Mouse (Mus musculus): Measurements from ENCODE around the gene Bbs9. TPM values are rescaled to one million over a fixed set of nuclear protein-coding genes. Genes with fewer than 3 reads are reported as not detected.
A peak's percentile ranks its signal among the peaks of the same experiment; 100 is the strongest.

Gene Bbs9
- total and polyA plus RNA-seq, 3 experiments, result 6.9 to 9.1 (median 7.8) TPM

GRCm38 (mm10) chr9:22646461-22646860 is 170.9 kb downstream of the Bbs9 start:
- in situ Hi-C loops (cut with MboI; ENCODE audit: low pct_ligation_motif_present, low pct_unique_long_range_greater_than_20kb, low sequenced_read_pairs), result no loop called here
- Histone ChIP-seq H3K27ac (ENCODE audit: insufficient read depth, low read depth) (no peak overlapping the region), H3K9me3 (replicated peaks; ENCODE audit: low read length) (peaks cover 4% of the 10 kb centered on the region), H3K9ac (ENCODE audit: insufficient read depth, low read depth) (no peak overlapping the region), H3K4me2 (ENCODE audit: insufficient read depth, low read depth, poor library complexity, severe bottlenecking) (no peak overlapping the region), H3K27me3 (replicated peaks) (no peaks in the 10 kb centered on the region), H3K79me2 (replicated peaks; ENCODE audit: control insufficient read depth, extremely low read depth, insufficient read depth, poor library complexity, severe bottlenecking) (no peaks in the 10 kb centered on the region), H3K4me3 (replicated peaks in 1 of 3; ENCODE audit: low read depth in 2 of 3, low read length in 2 of 3, poor library complexity in 1 of 3) (no peak overlapping the region), H3K36me3 (replicated peaks in 1 of 2; ENCODE audit: control insufficient read depth in 1 of 2, insufficient read depth in 1 of 2, low read length in 1 of 2) (no peaks in the 10 kb centered on the region), H3K4me1 (ENCODE audit: control insufficient read depth in 1 of 2, insufficient read depth in 2 of 2) (peaks cover 10 to 22% of the 10 kb centered on the region in 2 experiments)
- dilution Hi-C loops (cut with MboI; ENCODE audit: extremely low pct_ligation_motif_present, extremely low pct_unique_long_range_greater_than_20kb, low sequenced_read_pairs), result no loop called here
- TF ChIP-seq IRF4 (IDR thresholded peaks at IDR 0.05; ENCODE audit: low read depth, low read length) (no peak), JUND (conservative IDR thresholded peaks at IDR 0.05; ENCODE audit: low read depth, low read length) (no peak), ZKSCAN1 (IDR thresholded peaks at IDR 0.05; ENCODE audit: borderline replicate concordance, low read depth, low read length) (no peak), POLR2A (IDR thresholded peaks at IDR 0.05; ENCODE audit: low read depth, low read length) (no peak), ZNF384 (IDR thresholded peaks at IDR 0.05; ENCODE audit: low read depth, low read length) (no peak), MAX (IDR thresholded peaks at IDR 0.05; ENCODE audit: low read length) (no peak), JUN (IDR thresholded peaks at IDR 0.05; ENCODE audit: insufficient read depth, low read depth, low read length) (no peak), MAZ (IDR thresholded peaks at IDR 0.05; ENCODE audit: low read depth, low read length) (no peak)
- no peak for DNase-seq (ENCODE audit: extremely low read depth)

GRCm38 (mm10) chr9:22648163-22648562 is 172.6 kb downstream of the Bbs9 start:
- Histone ChIP-seq H3K27ac (ENCODE audit: insufficient read depth, low read depth) (no peak overlapping the region), H3K36me3 (replicated peaks in 1 of 2; ENCODE audit: control insufficient read depth in 1 of 2, insufficient read depth in 1 of 2, low read length in 1 of 2) (no peaks in the 10 kb centered on the region), H3K4me2 (ENCODE audit: insufficient read depth, low read depth, poor library complexity, severe bottlenecking) (no peak overlapping the region), H3K27me3 (replicated peaks) (no peaks in the 10 kb centered on the region), H3K4me3 (replicated peaks in 1 of 3; ENCODE audit: low read depth in 2 of 3, low read length in 2 of 3, poor library complexity in 1 of 3) (no peak overlapping the region), H3K9me3 (replicated peaks; ENCODE audit: low read length) (peaks cover 4% of the 10 kb centered on the region), H3K4me1 (ENCODE audit: control insufficient read depth in 1 of 2, insufficient read depth in 2 of 2) (peaks cover 8 to 16% of the 10 kb centered on the region in 2 experiments), H3K9ac (ENCODE audit: insufficient read depth, low read depth) (no peak overlapping the region), H3K79me2 (replicated peaks; ENCODE audit: control insufficient read depth, extremely low read depth, insufficient read depth, poor library complexity, severe bottlenecking) (no peaks in the 10 kb centered on the region)
- TF ChIP-seq E2F4 (IDR thresholded peaks at IDR 0.05; ENCODE audit: insufficient replicate concordance, low read depth, low read length) (no peak), TCF12 (IDR thresholded peaks at IDR 0.05; ENCODE audit: low read depth, low read length) (no peak), NRF1 (IDR thresholded peaks at IDR 0.05; ENCODE audit: low read depth, low read length) (no peak), PAX5 (IDR thresholded peaks at IDR 0.05; ENCODE audit: low read length) (no peak)
- in situ Hi-C loops (cut with MboI; ENCODE audit: low pct_ligation_motif_present, low pct_unique_long_range_greater_than_20kb, low sequenced_read_pairs) (no loop called here), dilution Hi-C loops (cut with MboI; ENCODE audit: extremely low pct_ligation_motif_present, extremely low pct_unique_long_range_greater_than_20kb, low sequenced_read_pairs) (no loop called here)
- DNase-seq (ENCODE audit: extremely low read depth), result no peak

GRCm38 (mm10) chr9:22649606-22650005 is 174.1 kb downstream of the Bbs9 start:
- dilution Hi-C loops (cut with MboI; ENCODE audit: extremely low pct_ligation_motif_present, extremely low pct_unique_long_range_greater_than_20kb, low sequenced_read_pairs) (no loop called here), in situ Hi-C loops (cut with MboI; ENCODE audit: low pct_ligation_motif_present, low pct_unique_long_range_greater_than_20kb, low sequenced_read_pairs) (no loop called here)
- H3K9me3 ChIP-seq (replicated peaks; ENCODE audit: low read length), result peaks cover 4% of the 10 kb centered on the region
- H3K4me2 ChIP-seq (ENCODE audit: insufficient read depth, low read depth, poor library complexity, severe bottlenecking), result peak overlapping the region; percentile 12
- peak overlapping the region; percentile 33; the same call in 1 of the 2 replicates for H3K27ac ChIP-seq (ENCODE audit: insufficient read depth, low read depth)
- H3K36me3 ChIP-seq (replicated peaks in 1 of 2; ENCODE audit: control insufficient read depth in 1 of 2, insufficient read depth in 1 of 2, low read length in 1 of 2), result no peaks in the 10 kb centered on the region
- peaks cover 8 to 28% of the 10 kb centered on the region in 2 experiments for H3K4me1 ChIP-seq (ENCODE audit: control insufficient read depth in 1 of 2, insufficient read depth in 2 of 2)
- H3K27me3 ChIP-seq (replicated peaks), result no peaks in the 10 kb centered on the region
- no peaks in the 10 kb centered on the region for H3K79me2 ChIP-seq (replicated peaks; ENCODE audit: control insufficient read depth, extremely low read depth, insufficient read depth, poor library complexity, severe bottlenecking)
- no peak overlapping the region for H3K9ac ChIP-seq (ENCODE audit: insufficient read depth, low read depth)
- peak; percentile 86 for DNase-seq (ENCODE audit: extremely low read depth)
- no peak overlapping the region for H3K4me3 ChIP-seq (replicated peaks in 1 of 3; ENCODE audit: low read depth in 2 of 3, low read length in 2 of 3, poor library complexity in 1 of 3)
- TF ChIP-seq EP300 (IDR thresholded peaks at IDR 0.05; ENCODE audit: low read length) (peak; percentile 91), BHLHE40 (IDR thresholded peaks at IDR 0.05; ENCODE audit: low read depth, low read length) (peak; percentile 92), POLR2A (IDR thresholded peaks at IDR 0.05; ENCODE audit: low read depth, low read length) (peak; percentile 45), MAZ (IDR thresholded peaks at IDR 0.05; ENCODE audit: low read depth, low read length) (no peak), RAD21 (IDR thresholded peaks at IDR 0.05; ENCODE audit: low read depth, low read length) (no peak; the same call in none of the 2 replicates), POLR2AphosphoS2 (IDR thresholded peaks at IDR 0.05; ENCODE audit: low read depth, low read length) (no peak), ELF1 (IDR thresholded peaks at IDR 0.05; ENCODE audit: low read depth, low read length) (peak; percentile 88), ZC3H11A (IDR thresholded peaks at IDR 0.05; ENCODE audit: low read depth, low read length) (no peak), UBTF (IDR thresholded peaks at IDR 0.05; ENCODE audit: low read depth, low read length) (no peak), IRF4 (IDR thresholded peaks at IDR 0.05; ENCODE audit: low read depth, low read length) (peak; percentile 97), JUND (conservative IDR thresholded peaks at IDR 0.05; ENCODE audit: low read depth, low read length) (peak; percentile 86), ZNF384 (IDR thresholded peaks at IDR 0.05; ENCODE audit: low read depth, low read length) (no peak), E2F4 (IDR thresholded peaks at IDR 0.05; ENCODE audit: insufficient replicate concordance, low read depth, low read length) (no peak), MEF2A (IDR thresholded peaks at IDR 0.05; ENCODE audit: borderline replicate concordance, low read depth, low read length) (peak; percentile 74), GABPA (IDR thresholded peaks at IDR 0.05; ENCODE audit: insufficient replicate concordance, low read depth, low read length) (no peak), CHD2 (IDR thresholded peaks at IDR 0.05; ENCODE audit: low read length) (no peak), MXI1 (IDR thresholded peaks at IDR 0.05; ENCODE audit: low read depth, low read length) (peak; percentile 26; the same call in 1 of the 2 replicates), ZMIZ1 (IDR thresholded peaks at IDR 0.05; ENCODE audit: low read depth, low read length) (no peak), TBP (conservative IDR thresholded peaks at IDR 0.05; ENCODE audit: low read depth, low read length) (peak; percentile 55; the same call in 1 of the 2 replicates)
